Mouse (Mus musculus) urinary bladder, postnatal 4 days (tissue): ENCODE measurements around the gene Myh4.
A peak's percentile ranks its signal among the peaks of the same experiment; 100 is the strongest.

Experiments used
- DNase-seq, 2 experiments: peaks; one replicate each; pipeline ENCODE4 v3.0.0; 2021 to 2022; ENCODE audit warnings: low spot score in 2 of 2

Myh4 gene

DNA sequence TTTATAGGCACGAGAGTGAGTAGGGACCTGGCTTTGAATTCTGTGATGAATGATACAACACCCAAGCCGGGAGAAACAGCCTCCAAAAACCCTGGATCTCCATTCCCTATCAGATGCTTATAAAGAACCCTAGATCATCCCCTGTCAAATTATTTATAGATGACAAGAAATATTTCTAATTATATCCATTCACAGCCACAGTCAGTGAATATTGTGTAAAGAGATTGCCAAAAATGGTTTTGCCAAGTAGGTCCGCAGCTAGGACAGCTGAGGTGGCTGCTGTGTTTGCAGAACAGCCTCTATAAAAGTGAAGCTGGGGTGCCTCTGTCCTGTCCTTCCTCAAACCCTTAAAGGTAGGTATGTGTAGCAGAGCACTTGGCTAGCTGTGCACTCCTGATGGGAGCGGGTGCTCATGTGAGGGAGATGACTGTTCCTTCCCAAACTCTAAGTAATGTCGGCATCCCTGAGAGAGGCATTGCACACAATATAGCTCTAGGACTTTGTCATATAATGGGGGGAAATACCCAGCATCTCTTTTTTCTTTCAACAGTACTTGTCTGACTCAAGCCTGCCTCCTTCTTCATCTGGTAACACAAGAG, at the start of gene Myh4:
TSS of gene Myh4 (plus strand) at position 549 of the 599 bp plus-strand sequence.
- DNase-seq = no peak

DNA sequence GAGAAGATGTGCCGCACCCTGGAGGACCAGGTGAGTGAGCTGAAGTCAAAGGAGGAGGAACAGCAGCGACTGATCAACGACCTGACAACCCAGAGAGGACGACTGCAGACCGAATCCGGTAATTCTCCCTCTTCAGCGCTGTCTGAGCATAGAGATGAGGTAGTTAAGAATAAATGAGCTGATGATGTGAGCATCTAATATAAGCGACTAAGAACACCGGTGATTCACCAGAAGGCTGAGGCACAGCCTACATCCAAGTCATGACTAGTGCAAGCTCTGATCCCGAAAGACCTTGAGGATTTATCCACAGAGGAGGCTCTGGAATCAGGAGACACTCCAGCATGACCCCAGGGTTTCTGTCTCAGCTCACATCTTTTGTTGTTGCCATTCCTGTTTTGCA, 47.5 kb upstream of the Myh4 start:
- no peak for DNase-seq

DNA sequence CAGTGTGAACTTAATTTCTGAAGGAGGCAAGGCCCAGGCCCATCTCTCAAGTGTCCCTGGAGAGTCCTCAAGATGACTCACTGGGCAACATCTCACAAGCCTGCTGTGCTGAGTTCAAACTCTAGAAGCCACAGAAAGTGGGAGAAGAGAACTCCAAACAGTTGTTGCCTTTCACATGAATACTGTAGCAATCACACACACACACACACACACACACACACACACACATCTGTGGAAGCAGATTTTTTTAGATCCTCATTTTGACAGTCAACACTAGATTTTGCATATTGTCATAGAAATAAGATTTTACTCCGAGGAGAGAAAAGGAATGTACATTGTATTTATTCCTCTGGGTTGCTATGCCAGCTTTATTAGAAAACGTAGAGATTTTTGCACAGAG, 47.0 kb upstream of the Myh4 start:
- DNase-seq = no peak

DNA sequence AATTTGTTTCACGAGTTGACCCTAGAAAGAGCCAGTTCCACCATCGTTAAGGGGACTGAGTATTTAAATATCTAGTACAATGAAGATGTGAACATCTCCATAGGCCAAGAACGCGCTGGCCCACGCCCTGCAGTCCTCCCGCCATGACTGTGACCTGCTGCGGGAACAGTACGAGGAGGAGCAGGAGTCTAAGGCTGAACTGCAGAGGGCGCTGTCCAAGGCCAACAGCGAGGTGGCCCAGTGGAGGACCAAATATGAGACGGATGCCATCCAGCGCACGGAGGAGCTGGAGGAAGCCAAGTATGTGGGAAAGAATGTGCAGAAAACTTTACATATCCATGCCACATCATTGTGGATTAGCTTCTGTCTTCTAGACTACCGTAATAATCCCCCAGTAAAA, 46.3 kb upstream of the Myh4 start:
- no peak for DNase-seq

DNA sequence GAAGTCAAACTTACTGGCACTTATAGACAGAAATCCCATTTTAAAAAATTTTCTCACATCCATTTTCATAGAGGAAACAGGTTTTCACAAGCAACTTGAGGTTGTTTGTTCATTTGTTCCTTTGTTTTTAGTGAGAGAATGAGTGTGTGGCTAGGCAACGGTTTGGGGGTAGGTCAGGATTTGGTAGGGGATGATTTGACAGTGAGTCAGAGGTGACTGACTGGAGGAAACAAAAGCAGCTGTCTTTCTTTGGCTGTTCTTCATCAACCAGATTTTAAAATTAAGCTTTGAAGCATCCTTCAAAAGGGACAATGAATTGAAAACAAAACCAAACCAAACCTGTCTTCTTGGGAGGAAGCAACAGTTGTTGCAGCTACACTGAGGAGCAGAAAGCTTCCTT, 38.5 kb upstream of the Myh4 start:
- DNase-seq = no peak

DNA sequence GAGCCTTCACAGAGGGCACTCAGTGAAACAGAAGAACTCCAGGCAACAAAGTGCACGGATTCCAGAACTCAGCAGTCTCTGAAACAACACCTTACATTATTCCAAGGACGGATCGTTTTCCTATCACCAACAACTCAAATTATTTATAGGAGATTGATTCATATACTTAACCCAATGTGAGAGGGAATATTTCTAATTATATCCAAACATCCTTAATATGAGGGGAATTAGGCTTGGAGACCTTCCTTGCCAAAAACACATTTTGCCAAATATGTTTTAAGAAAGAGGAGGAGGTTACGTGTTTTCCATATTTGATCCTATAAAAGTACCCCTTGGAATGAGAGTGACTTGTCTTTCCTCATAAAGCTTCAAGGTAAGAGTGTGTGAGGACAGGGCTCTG, 38.1 kb upstream of the Myh4 start, which contains the start of gene Myh1:
TSS of gene Myh1 (plus strand) at position 301 of the 400 bp plus-strand sequence.
- DNase-seq = no peak

DNA sequence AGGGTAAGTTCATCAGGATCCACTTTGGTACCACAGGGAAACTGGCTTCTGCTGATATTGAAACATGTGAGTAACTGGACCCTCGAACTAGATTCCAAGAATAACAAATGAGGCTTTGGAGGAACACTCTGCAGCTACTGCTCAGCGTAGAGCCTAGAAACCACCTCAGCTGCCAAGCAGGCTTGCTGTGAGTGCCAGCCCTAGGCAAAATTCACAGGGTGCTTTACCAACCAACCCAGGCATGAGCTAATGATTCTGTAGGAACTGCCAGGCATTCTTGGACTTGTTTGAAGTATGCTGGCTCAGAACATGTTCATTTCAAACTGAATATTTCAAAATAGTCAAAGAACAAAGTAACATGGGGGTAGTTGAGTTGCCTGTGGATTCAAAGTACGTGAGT, 33.1 kb upstream of the Myh4 start:
- DNase-seq = no peak

DNA sequence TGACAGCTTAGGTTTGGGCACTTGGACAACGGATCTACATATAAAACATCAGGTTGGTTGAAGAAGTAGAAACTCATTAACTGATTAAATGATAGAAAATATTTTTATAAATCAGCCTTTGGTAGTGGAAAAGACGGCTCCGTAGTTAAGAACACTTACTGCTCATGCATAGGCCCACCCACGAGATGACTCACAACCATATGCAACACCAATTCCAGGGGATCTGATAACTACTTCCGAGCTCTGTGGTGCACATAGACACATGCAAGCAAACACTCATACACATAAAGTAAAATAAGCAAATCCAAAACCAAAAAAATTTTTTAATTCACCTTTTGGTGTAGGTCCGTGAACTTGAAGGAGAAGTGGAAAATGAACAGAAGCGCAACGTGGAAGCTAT, 16.0 kb upstream of the Myh4 start:
- DNase-seq = no peak

DNA sequence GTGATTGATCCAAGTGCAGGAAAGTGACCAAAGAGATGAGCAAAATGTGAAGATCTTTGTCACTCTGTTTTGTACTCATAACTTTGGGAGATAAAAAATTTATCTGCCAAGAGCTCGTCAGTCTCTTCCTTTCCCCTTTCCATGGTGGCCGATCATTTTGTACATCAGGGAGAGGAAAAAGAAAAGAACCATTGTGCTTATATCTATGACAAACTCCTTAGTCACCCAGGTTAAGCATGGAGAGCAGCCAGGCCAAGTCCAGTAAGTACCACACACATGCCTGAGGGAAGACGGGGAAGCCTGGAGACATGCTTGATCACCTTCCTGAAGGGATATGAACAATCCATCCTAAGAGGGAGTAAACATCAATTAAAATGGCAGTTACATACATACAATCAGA, 13.4 kb upstream of the Myh4 start:
- no peak for DNase-seq

DNA sequence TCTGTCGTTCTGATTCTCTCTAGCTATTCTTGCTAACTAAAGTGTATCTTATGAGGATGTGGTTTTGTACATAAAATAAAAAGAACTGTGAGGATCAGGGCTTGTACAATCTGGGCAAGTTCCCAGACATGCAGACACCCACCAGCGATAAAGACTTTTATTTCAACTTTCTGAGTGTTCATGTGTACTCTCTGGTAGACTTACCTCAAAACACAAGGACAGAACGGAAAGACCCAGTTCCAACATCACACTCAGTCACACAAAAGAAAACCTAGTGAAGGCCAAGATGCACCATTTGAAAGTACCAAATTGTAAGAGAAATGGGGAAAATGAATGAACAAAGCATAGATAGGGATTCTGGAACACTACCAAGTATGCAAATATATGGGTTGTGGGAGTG, 9.1 kb upstream of the Myh4 start:
- no peak for DNase-seq

DNA sequence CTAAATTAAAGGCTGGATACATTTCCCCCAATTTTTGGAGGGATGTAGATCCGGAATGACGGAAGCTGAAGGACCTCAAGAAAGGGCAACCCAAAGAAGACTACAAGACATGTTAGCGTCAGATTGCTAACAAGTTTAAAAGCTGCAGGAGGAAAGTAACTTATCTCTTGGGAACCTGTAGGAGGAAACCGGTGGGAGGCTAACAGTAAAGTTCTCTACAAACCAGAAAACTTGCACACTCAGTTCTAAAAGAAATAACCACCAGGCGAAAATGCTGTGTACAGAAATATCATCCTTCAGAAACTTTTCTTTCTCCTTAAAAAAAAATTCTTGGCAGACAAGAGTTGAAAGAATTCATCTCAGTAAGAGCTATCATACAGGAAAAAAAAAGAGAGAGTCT, 8.7 kb upstream of the Myh4 start:
- DNase-seq = no peak

DNA sequence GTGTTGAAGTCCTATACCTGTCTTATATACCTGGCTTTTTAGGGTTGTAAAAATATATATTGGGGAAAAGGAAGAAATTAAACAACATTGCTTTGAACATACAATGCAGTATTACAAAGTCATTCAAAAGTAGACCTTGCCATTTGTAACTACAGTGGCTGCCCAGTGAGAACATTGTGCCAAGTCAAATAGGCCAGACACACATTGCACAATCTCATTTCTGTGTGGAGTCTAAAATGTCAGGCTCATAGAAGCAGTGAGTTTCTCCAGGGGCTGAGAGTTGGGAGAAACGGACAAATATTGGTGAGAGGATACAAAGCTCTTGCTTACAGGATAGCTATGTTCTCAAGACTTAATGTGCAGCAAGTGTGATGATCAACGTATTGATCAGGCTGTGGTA, 7.9 kb upstream of the Myh4 start:
- no peak for DNase-seq

DNA sequence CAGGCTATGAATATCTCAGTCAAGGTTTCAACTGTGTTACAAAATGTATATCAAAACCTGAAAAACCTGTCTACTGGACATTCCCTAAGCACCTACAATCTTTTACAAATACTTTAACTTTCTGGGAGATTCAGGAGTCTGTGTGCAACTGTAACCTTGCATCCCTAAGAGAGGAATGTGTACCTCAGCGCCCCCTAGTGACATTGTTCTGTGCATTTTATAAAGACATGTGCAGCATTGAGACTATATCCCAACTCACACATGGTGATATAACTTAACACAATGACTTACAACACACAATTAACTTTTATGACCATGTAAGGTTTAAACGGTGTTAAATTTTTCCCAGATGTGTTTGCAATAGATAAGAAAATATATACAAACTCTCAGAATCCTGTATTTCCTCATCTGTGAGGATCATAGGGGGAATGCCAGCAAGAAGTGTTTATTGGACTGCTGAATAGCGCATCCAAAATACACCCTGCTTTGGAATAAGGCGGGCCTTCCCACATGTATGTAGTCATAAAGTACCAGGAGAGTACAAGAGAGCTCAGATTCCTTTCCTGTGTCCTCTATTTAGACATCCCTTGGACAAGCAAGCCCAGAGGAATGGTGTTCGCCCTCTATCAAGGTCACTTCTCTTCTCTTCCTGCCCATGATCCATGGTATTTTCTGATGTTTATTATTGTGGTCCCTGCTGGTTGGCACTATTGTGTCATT, 2.0 kb upstream of the Myh4 start:
- no peak for DNase-seq

DNA sequence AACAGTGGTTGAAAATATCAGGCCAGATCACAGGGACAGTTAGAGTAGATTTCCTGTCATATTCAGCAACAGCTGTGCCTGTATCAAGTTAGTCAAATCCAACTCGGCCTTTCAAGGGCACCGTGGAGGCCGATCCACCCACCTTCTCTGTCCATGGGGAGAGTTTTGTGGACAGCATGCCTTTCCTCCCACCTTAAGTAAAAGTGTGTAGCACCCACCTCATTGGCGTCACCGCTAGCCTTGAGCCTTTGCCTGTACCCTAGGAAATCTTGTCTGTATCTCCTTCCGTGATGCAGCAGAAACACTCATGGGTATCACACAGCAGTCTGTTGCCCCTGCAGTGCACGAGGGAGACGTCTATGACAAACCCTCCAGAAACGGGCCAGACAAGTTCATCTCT, 1.0 kb upstream of the Myh4 start:
- DNase-seq = no peak

DNA sequence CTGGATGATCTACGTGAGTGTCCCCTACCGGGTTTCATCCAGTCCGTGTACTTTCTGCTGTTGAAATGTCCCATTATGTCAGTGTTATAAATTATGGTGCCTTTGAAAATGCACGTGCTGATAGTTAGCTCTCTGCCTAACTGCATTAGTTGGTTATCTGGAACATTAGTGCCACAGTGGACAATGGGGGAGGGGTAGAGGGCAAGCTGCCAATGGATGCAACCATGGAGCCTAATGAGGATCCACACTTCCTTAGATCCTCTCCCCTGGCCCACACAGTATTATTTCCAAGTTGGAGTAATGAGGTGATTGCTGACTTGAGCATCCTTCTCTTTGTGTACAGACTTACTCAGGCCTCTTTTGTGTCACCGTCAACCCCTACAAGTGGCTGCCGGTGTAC, 3.2 kb downstream of the Myh4 start:
- no peak for DNase-seq

DNA sequence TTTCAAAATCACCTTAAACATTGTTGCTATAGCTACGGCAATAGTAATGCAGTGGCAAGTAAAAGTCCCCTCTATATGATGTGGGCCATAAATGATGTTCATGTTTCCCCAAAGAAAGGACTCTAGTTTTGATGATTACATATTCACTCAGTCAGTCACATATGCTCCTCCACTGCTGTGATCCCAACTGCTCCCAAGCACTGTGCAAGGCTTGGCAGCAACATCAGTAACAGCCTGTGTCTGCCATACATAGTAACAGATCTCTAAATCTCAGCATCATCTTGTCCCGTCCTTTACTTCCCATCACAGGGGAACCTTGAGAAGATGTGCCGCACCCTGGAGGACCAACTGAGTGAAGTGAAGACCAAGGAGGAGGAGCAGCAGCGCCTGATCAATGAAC, 15.9 kb downstream of the Myh4 start:
- no peak for DNase-seq

DNA sequence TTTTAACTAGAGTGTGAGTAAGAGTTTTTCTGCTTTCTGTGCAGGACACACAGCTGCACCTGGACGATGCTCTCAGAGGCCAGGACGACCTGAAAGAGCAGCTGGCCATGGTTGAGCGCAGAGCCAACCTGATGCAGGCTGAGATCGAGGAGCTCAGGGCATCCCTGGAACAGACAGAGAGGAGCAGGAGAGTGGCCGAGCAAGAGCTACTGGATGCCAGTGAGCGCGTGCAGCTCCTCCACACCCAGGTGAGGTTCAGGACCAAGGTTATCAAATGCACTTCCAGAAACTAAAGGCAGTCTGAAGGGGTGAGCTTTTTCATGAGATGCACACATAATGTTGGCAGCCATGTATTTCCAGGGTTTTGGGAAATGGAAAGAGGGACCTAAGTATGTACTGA, 19.2 kb downstream of the Myh4 start:
- DNase-seq = no peak

DNA sequence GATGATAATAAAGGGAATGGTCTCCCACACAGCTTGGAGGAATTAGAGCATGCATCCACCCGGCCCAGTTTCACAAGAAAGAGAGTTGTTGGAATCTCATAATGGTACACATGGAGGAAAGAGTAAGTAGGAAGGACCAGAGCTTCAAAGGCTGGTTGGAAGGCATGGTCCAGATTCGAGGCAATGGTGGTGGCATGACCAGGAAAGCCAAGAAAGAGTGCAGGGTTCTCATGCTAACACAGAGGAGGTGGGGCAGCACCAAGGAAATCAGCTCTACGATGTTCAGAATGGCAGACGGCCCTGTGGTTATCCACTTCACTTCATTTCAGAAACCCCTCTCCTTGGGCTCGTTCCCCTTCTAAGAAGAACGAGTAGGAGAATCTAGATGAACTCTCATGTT, 23.1 kb downstream of the Myh4 start:
- DNase-seq = no peak

DNA sequence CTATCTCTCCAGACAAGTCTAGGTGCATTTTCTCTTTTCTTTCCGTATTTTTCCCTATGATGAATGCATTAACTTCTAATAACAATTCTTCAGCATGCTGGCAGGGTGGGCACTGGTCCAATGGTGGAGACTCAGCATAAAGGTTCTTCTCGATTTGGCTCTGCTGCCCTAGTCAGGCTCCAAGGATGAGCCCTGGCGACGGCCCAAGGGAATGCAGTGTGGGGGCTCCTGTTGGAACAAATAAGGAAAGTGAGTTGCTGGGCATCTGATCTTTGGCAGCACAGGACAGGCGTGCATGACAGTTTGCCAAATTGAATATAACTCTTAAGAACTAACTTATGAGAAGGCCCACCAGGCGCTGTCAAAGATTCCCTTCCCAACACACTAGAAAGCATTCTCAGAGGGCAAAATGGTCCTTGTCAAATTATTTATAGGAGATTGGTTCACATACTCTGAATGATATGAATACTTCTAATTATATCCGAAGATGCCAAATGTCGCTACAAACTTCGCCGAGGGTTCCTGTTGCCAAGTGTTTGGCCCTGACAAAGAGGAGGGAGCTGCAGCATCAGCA, 38.9 kb downstream of the Myh4 start, which contains the start of gene Myh8:
TSS of gene Myh8 (plus strand) at position 524 of the 574 bp plus-strand sequence.
- peak in 1 of 2 experiments; percentile 48 for DNase-seq

DNA sequence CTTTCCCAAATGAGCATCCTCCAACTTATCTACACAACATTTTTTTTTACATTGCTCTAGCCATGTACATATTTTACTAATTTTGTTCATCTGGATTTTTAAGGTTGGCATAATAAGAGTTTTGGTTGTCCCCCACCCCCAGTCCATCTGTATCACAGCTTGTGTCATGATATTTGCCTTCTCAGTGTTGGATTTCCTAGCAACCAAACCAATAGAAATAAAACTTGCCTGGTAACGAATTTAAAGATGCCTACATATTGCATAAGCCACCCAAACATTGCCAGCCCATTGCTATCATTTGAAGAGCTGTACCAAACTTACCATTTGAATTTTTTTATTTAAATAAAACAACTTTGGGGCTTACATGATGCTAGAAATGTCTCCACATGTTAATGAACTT, 55.6 kb downstream of the Myh4 start:
- DNase-seq = no peak
